Mouse (Mus musculus): ENCODE data around the gene Iqck. TPM values are rescaled to one million over a fixed set of nuclear protein-coding genes. Genes with fewer than 3 reads are reported as not detected.

Gene Iqck
- total RNA-seq, 1 experiment: 1.8 TPM

GRCm38 (mm10) chr7:118908961-118909515 is 53.5 kb downstream of the Iqck start:
- Histone ChIP-seq H3K36me3 (ENCODE audit: control insufficient read depth, insufficient read depth, low read length, poor library complexity, severe bottlenecking) (no peaks in the 10 kb centered on the region), H3K9ac (ENCODE audit: insufficient read depth, low read depth, low read length, poor library complexity, severe bottlenecking) (no peak overlapping the region), H3K27ac (ENCODE audit: insufficient read depth, low read depth, low read length, poor library complexity, severe bottlenecking) (no peak overlapping the region), H3K4me1 (ENCODE audit: control insufficient read depth in 2 of 2, insufficient read depth in 2 of 2, low read length in 2 of 2, poor library complexity in 1 of 2) (no peaks in the 10 kb centered on the region), H3K4me3 (ENCODE audit: insufficient read depth in 1 of 2, low read depth in 1 of 2, low read length in 2 of 2, poor library complexity in 1 of 2, severe bottlenecking in 1 of 2) (no peak overlapping the region), H3K9me3 (ENCODE audit: control insufficient read depth, insufficient read depth, low read depth, low read length) (no peaks in the 10 kb centered on the region)
- DNase-seq (ENCODE audit: low read depth, low spot score): no peak
- TF ChIP-seq ZNF384 (IDR thresholded peaks at IDR 0.05; ENCODE audit: low read depth, low read length) (no peak), HCFC1 (IDR thresholded peaks at IDR 0.05; ENCODE audit: borderline replicate concordance, insufficient read depth, low read length) (no peak), MAFK (IDR thresholded peaks at IDR 0.05; ENCODE audit: insufficient read depth, low read depth, low read length) (no peak), CHD2 (IDR thresholded peaks at IDR 0.05; ENCODE audit: low read depth, low read length) (no peak), ZC3H11A (IDR thresholded peaks at IDR 0.05; ENCODE audit: borderline replicate concordance, low read depth, low read length) (no peak)
- in situ Hi-C loops (cut with MboI; ENCODE audit: low sequenced_read_pairs in 2 of 2, unreplicated experiment in 2 of 2): no loop called here

- no peaks in the 10 kb centered on the region for H3K4me1 ChIP-seq (ENCODE audit: control insufficient read depth in 2 of 2, insufficient read depth in 2 of 2, low read length in 2 of 2, poor library complexity in 1 of 2)
- DNase-seq (ENCODE audit: low read depth, low spot score): no peak
- in situ Hi-C loops (cut with MboI; ENCODE audit: low sequenced_read_pairs in 2 of 2, unreplicated experiment in 2 of 2): no loop called here
- H3K9ac ChIP-seq (ENCODE audit: insufficient read depth, low read depth, low read length, poor library complexity, severe bottlenecking): no peak overlapping the region
- no peak overlapping the region for H3K27ac ChIP-seq (ENCODE audit: insufficient read depth, low read depth, low read length, poor library complexity, severe bottlenecking)
- TF ChIP-seq ZNF384 (IDR thresholded peaks at IDR 0.05; ENCODE audit: low read depth, low read length) (no peak), CHD2 (IDR thresholded peaks at IDR 0.05; ENCODE audit: low read depth, low read length) (no peak)
- no peaks in the 10 kb centered on the region for H3K9me3 ChIP-seq (ENCODE audit: control insufficient read depth, insufficient read depth, low read depth, low read length)
- H3K4me3 ChIP-seq (ENCODE audit: insufficient read depth in 1 of 2, low read depth in 1 of 2, low read length in 2 of 2, poor library complexity in 1 of 2, severe bottlenecking in 1 of 2): no peak overlapping the region
- H3K36me3 ChIP-seq (ENCODE audit: control insufficient read depth, insufficient read depth, low read length, poor library complexity, severe bottlenecking): no peaks in the 10 kb centered on the region
Observed at GRCm38 (mm10) chr7:118910464-118910863, 54.9 kb downstream of the Iqck start.

- TF ChIP-seq HCFC1 (IDR thresholded peaks at IDR 0.05; ENCODE audit: borderline replicate concordance, insufficient read depth, low read length): no peak
- TF ChIP-seq MAFK (IDR thresholded peaks at IDR 0.05; ENCODE audit: insufficient read depth, low read depth, low read length): no peak
- TF ChIP-seq ZNF384 (IDR thresholded peaks at IDR 0.05; ENCODE audit: low read depth, low read length): no peak
- TF ChIP-seq CHD2 (IDR thresholded peaks at IDR 0.05; ENCODE audit: low read depth, low read length): no peak
- no peak for TF ChIP-seq ZC3H11A (IDR thresholded peaks at IDR 0.05; ENCODE audit: borderline replicate concordance, low read depth, low read length)
- DNase-seq (ENCODE audit: low read depth, low spot score): no peak
- H3K4me3 ChIP-seq (ENCODE audit: insufficient read depth in 1 of 2, low read depth in 1 of 2, low read length in 2 of 2, poor library complexity in 1 of 2, severe bottlenecking in 1 of 2): no peak overlapping the region
- no peaks in the 10 kb centered on the region for H3K36me3 ChIP-seq (ENCODE audit: control insufficient read depth, insufficient read depth, low read length, poor library complexity, severe bottlenecking)
- H3K9ac ChIP-seq (ENCODE audit: insufficient read depth, low read depth, low read length, poor library complexity, severe bottlenecking): no peak overlapping the region
- in situ Hi-C loops (cut with MboI; ENCODE audit: low sequenced_read_pairs in 2 of 2, unreplicated experiment in 2 of 2): no loop called here
- no peaks in the 10 kb centered on the region for H3K4me1 ChIP-seq (ENCODE audit: control insufficient read depth in 2 of 2, insufficient read depth in 2 of 2, low read length in 2 of 2, poor library complexity in 1 of 2)
- no peak overlapping the region for H3K27ac ChIP-seq (ENCODE audit: insufficient read depth, low read depth, low read length, poor library complexity, severe bottlenecking)
- no peaks in the 10 kb centered on the region for H3K9me3 ChIP-seq (ENCODE audit: control insufficient read depth, insufficient read depth, low read depth, low read length)
Observed at GRCm38 (mm10) chr7:118911170-118911569, 55.6 kb downstream of the Iqck start.

GRCm38 (mm10) chr7:118911571-118911970 is 56.0 kb downstream of the Iqck start:
- H3K36me3 ChIP-seq (ENCODE audit: control insufficient read depth, insufficient read depth, low read length, poor library complexity, severe bottlenecking): no peaks in the 10 kb centered on the region
- no peak overlapping the region for H3K4me3 ChIP-seq (ENCODE audit: insufficient read depth in 1 of 2, low read depth in 1 of 2, low read length in 2 of 2, poor library complexity in 1 of 2, severe bottlenecking in 1 of 2)
- H3K4me1 ChIP-seq (ENCODE audit: control insufficient read depth in 2 of 2, insufficient read depth in 2 of 2, low read length in 2 of 2, poor library complexity in 1 of 2): no peaks in the 10 kb centered on the region
- H3K27ac ChIP-seq (ENCODE audit: insufficient read depth, low read depth, low read length, poor library complexity, severe bottlenecking): peak overlapping the region; percentile 40; the same call in 1 of the 2 replicates
- no peak for DNase-seq (ENCODE audit: low read depth, low spot score)
- in situ Hi-C loops (cut with MboI; ENCODE audit: low sequenced_read_pairs in 2 of 2, unreplicated experiment in 2 of 2): no loop called here
- H3K9me3 ChIP-seq (ENCODE audit: control insufficient read depth, insufficient read depth, low read depth, low read length): no peaks in the 10 kb centered on the region
- TF ChIP-seq ZC3H11A (IDR thresholded peaks at IDR 0.05; ENCODE audit: borderline replicate concordance, low read depth, low read length): no peak
- no peak for TF ChIP-seq MAFK (IDR thresholded peaks at IDR 0.05; ENCODE audit: insufficient read depth, low read depth, low read length)
- TF ChIP-seq ZNF384 (IDR thresholded peaks at IDR 0.05; ENCODE audit: low read depth, low read length): no peak
- no peak for TF ChIP-seq HCFC1 (IDR thresholded peaks at IDR 0.05; ENCODE audit: borderline replicate concordance, insufficient read depth, low read length)
- no peak for TF ChIP-seq CHD2 (IDR thresholded peaks at IDR 0.05; ENCODE audit: low read depth, low read length)
- H3K9ac ChIP-seq (ENCODE audit: insufficient read depth, low read depth, low read length, poor library complexity, severe bottlenecking): no peak overlapping the region

DNA sequence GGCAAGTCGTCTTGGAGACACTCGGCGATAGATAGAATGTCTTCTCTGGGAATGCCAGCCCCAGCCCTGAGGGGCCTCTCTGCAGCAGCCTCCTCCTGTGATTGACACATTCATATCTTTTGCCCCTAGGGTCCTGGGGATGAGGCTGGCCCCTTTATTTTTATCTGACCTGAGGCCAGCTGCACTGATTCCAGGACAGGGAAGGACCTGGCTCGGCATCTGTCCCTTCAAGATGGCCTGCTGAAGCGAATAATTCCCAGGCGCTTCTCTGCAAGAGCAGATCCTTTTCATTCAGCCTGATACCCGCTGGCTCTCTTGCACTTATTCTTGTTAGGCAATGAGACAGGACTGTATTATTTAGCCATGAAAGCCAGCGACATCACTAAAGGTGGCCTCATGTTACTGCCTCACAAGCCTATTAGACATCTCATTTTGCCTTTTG is 56.5 kb downstream of the Iqck start:
- Histone ChIP-seq H3K9ac (ENCODE audit: insufficient read depth, low read depth, low read length, poor library complexity, severe bottlenecking) (no peak overlapping the region), H3K9me3 (ENCODE audit: control insufficient read depth, insufficient read depth, low read depth, low read length) (no peaks in the 10 kb centered on the region)

More for the DNA sequence above, 56.5 kb downstream of the Iqck start:
- in situ Hi-C loops (cut with MboI; ENCODE audit: low sequenced_read_pairs in 2 of 2, unreplicated experiment in 2 of 2): no loop called here
- DNase-seq (ENCODE audit: low read depth, low spot score): no peak
- no peak for TF ChIP-seq CHD2 (IDR thresholded peaks at IDR 0.05; ENCODE audit: low read depth, low read length)
- TF ChIP-seq MAFK (IDR thresholded peaks at IDR 0.05; ENCODE audit: insufficient read depth, low read depth, low read length): no peak
- TF ChIP-seq ZC3H11A (IDR thresholded peaks at IDR 0.05; ENCODE audit: borderline replicate concordance, low read depth, low read length): no peak
- no peak for TF ChIP-seq ZNF384 (IDR thresholded peaks at IDR 0.05; ENCODE audit: low read depth, low read length)
- no peak for TF ChIP-seq HCFC1 (IDR thresholded peaks at IDR 0.05; ENCODE audit: borderline replicate concordance, insufficient read depth, low read length)
- no peak overlapping the region for H3K27ac ChIP-seq (ENCODE audit: insufficient read depth, low read depth, low read length, poor library complexity, severe bottlenecking)
- no peaks in the 10 kb centered on the region for H3K36me3 ChIP-seq (ENCODE audit: control insufficient read depth, insufficient read depth, low read length, poor library complexity, severe bottlenecking)
- H3K4me1 ChIP-seq (ENCODE audit: control insufficient read depth in 2 of 2, insufficient read depth in 2 of 2, low read length in 2 of 2, poor library complexity in 1 of 2): no peaks in the 10 kb centered on the region
- no peak overlapping the region for H3K4me3 ChIP-seq (ENCODE audit: insufficient read depth in 1 of 2, low read depth in 1 of 2, low read length in 2 of 2, poor library complexity in 1 of 2, severe bottlenecking in 1 of 2)

Measured in ES-E14 (cell line).